Mouse (Mus musculus) lung, postnatal 0 days (tissue): Measurements from ENCODE around the gene Dusp10.

Source experiments
- CTCF ChIP-seq: IDR thresholded peaks from 2 replicates; pipeline ENCODE4 v1.5.1; 2016; ENCODE audit warnings: antibody characterized with exemption, mild to moderate bottlenecking
- EP300 ChIP-seq: IDR thresholded peaks from 2 replicates; pipeline ENCODE4 v1.6.1; 2016; ENCODE audit warnings: antibody characterized with exemption, mild to moderate bottlenecking, control low read depth

DNA sequence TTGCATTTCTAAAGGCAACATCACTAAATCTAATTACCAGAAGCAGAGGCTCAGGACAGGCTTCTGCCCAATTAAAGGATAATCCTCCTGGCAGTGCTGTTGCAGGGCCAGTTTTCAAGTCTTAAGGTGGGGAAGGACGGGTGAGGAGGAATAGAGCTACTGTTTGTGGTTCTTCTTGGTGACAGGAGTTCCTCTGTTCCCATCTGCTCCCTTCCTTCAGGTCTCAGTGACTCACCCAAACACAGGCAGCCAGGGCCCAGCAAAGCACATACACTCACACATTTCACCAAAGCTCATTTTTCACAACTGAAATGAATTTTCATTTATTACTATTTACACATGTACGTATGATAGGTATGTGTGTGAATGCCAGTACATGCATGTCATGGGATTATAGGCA lies 93.7 kb downstream of the Dusp10 start:
- TF ChIP-seq EP300 (no peak), CTCF (no peak)
